Mouse (Mus musculus) CH12F3 (cell line): ENCODE measurements around the gene Pdzd7.
"Not testable (repeated sequence)": the region's sequence is repeated elsewhere in the genome, so short reads cannot be mapped to it uniquely, and the experiment has no call there.

Experiments used
- in situ Hi-C: fragments of 300-500 bp; cut with MboI; formaldehyde crosslinking; loops from 2 replicates; pipeline ENCODE4 v1.14.3; 2020; ENCODE audit warnings: low sequenced_read_pairs

Gene Pdzd7

GRCm38 (mm10) chr19:45058841-45059240 lies 13.3 kb upstream of the Pdzd7 start:
- in situ Hi-C loops, result no loop called here

GRCm38 (mm10) chr19:45058113-45058839 lies 12.8 kb upstream of the Pdzd7 start:
- in situ Hi-C loops, result no loop called here

GRCm38 (mm10) chr19:45057724-45058112 lies 12.2 kb upstream of the Pdzd7 start:
- in situ Hi-C loops, result no loop called here

- in situ Hi-C loops, result no loop called here
These were observed 11.6 kb upstream of the Pdzd7 start for GRCm38 (mm10) chr19:45056908-45057698.

DNA sequence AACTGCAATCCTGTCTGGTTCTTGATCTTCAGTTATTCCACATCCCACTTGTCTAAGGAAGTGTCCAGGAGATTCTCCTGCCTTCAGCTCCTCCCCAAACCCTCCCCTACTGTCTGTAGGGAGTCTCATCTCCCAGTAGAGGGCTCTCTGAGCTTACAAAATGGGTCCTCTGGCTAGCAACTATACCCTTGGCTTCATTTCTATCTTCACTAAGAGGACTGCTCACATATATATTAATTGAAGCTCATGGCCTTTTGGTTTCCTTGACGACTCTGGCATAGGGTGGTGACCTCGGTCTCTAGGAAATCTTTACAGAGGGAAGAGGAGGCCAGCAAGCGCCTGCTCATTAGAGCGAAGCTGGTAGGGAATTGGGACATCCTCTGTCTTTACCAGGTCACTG lies 10.8 kb upstream of the Pdzd7 start:
- in situ Hi-C loops, result no loop called here

GRCm38 (mm10) chr19:45054892-45055690 lies 9.6 kb upstream of the Pdzd7 start:
- in situ Hi-C loops, result no loop called here

DNA sequence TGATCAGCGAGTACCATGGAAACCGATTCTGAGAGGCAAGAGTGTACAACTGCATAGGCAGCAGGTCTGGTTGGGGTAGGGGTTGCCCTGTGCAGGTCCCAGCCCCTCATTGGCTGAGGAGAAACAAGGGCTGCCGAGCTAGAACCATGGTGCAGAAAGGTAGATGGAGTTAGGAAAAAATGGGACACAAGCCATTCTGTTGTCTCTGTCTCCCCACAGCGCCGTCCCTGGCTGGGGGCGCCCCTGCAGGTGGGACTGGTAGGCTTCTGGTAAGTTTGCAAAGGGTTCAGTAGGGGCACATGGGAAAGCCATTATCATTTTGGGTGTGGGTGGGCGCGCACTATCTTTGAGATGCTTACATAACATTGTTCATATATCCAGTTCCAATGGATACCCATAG lies 7.9 kb upstream of the Pdzd7 start:
- in situ Hi-C loops, result no loop called here

- in situ Hi-C loops, result no loop called here
These were observed 4.0 kb upstream of the Pdzd7 start for GRCm38 (mm10) chr19:45049523-45049922.

DNA sequence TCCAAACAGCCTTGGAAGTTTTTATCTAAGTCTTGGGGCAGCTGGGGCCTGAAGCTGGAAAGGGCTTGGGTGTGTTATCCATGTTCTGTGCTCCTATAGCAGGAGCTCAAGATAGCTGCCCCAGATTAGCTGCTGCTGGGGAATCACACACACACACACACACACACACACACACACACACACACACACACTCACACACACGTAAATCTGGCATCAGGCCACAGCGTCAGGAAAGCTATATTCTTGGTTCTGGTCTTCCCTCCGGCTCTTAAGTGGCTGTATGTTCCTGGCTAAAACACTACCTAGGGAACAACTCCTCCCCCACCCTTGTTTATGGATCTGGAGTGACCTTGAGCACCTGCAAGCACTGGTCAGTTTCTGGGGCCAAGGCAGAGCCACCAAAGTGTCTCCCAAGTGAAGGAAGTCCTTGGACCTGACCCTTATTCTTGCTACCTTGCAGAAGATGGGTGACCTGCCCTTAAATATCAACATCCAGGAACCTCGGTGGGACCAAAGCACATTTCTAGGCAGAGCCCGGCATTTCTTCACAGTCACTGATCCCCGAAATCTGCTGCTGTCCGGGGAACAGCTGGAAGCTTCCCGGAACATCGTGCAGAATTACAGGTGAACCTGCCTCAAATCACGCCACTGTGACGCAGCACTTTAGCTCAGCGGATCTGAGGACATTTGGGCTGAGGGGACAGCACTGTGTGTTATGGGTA lies 3.3 kb upstream of the Pdzd7 start:
- in situ Hi-C loops, result no loop called here

- in situ Hi-C loops, result no loop called here
These were observed 2.6 kb upstream of the Pdzd7 start for GRCm38 (mm10) chr19:45047935-45048643.

DNA sequence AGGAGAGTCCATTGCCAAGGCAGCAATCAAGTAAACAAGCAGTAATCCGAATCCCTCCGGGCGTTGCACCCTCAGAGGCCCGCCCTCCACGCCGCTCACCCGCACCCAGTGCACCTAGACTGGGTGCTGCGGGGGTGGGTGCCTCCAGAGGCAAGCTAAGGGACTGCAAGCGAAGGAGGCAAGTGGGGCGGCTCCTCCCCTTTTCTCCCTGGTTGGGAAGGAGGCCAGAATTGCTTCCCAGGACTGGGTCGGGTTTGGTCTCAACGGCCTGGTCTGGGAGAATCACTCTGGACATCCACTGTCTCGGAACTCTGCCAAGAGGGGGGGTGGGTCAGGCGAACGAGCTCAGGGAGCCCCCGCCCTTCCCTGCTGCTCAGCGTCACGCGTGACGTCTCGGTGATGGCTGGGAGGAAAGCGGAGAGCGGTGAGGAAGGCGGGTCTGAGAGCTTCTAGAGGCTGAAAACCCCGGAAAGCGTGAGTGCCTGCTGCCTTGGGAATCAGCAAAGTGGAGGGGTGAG lies 2.0 kb upstream of the Pdzd7 start, which contains the start of gene Sfxn3:
TSS of gene Sfxn3 (plus strand) at position 87 of the 518 bp plus-strand sequence.
- in situ Hi-C loops, result no loop called here

DNA sequence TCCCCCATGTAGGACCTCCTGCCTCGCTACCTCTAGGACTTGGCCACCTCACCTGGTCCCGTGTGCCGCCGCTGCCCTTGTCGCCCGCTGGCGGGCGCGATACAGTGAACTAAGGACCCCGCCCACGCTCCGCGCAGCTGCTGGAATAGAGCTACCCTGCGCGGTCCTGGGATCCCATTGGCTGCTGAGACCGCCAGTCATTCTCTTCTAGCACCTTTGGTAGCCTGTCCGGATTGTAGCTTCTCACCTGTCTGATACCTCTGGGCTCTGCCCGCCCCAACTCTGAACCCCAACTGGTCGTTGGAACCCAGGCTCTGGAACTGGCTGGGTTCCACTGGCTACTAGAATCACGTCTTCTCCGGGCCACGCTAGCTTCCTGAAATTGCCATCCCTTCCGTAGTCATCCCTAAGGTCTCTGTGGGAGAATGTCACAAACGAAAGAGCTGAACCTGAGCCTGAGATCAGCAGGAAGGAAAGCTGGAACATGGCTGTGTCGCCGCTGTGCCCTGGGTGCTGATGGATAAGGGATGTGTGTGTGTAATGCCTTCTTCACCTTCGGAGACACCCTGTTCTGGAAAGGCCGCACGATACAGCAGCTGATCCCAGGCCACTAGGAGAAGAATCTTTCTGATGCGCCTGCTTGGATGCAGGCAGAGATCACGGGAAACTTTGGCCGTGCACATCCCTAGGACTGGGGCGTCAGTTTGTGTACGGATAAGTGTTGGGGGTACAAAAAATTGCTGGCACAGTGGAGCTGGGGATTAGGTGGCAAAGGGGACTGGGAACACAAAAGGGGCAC lies 1.2 kb upstream of the Pdzd7 start:
- in situ Hi-C loops, result no loop called here

DNA sequence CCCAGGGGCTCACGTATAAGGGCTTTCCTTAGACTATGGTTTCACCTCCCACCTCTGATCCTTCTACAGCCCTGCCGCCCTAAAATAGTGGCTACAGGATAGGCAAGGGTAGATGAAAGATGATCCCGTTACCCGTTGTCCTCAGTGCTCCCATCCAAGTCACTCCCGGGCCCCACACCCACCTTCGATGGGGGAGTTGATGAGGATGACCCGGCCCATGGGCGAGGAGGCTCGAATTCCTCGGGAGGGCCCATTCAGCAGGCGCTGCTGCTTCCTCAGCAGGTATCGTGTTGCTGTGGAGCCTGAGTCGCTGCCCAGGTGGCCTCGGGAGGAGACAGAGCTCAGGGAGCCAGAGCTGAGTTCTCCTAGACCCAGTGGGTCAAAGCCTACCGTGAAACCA lies 281 bp downstream of the Pdzd7 start:
- in situ Hi-C loops, result no loop called here

DNA sequence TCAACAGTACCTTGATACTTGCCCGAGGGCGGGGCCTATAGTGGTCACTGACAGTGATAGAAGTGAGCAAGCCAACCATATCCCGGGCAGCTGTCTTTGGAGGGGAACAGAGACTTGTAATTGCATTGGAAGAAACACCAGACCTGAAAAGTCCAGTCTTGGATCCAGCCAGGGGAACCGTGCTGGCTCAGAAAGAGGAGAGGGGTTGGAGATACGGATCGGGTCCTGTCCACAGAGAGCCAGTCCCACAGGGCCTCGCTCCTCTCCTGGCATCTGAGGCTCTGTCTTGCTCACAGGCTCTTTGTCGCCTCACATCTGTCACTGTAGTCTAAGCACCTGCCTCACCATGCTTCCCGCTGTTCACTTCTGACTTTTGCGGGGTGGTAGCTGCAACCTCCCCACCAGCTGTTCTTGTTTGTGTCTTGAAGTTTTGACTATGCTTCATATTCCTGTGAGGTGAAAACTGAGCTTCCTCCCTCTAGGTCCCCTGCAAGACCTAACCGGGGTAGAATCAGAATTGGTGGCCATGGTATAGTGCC lies 1.1 kb downstream of the Pdzd7 start:
- in situ Hi-C loops, result no loop called here

DNA sequence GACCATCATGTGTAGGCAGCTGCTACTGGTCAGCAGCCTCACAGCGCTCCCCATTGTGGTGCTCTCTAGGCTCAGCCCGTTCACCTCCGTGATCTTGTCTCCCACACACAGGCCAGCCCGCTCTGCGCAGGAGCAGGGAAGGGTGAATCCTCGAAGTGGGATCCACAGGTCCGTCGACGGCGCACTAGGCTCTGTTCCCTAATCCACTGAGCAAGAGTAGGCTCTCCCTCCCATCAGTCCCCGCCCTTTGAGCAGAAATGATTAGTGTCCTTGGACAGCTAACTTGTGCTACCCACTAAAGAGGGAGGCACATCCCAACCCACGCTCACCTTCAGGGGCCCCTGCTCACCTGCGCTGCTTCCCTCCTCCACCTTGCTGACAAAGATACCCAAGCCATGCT lies 5.3 kb downstream of the Pdzd7 start:
- in situ Hi-C loops, result no loop called here

DNA sequence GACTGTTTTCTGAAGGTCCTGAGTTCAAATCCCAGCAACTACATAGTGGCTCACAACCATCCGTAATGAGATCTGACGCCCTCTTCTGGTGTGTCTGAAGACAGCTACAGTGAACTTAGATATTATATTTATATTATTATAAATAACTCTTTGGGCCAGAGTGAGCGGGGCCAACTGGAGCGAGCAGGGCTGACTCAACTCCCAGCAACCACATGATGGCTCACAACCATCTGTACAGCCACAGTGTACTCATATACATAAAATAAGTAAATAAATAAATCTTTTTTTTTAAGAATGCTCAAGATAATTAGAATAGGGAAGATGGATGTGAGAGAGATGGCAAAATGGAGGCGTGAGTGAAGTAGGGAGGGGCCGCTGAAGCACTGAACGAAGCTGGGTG lies 7.3 kb downstream of the Pdzd7 start:
- in situ Hi-C loops, result not testable (repeated sequence)

DNA sequence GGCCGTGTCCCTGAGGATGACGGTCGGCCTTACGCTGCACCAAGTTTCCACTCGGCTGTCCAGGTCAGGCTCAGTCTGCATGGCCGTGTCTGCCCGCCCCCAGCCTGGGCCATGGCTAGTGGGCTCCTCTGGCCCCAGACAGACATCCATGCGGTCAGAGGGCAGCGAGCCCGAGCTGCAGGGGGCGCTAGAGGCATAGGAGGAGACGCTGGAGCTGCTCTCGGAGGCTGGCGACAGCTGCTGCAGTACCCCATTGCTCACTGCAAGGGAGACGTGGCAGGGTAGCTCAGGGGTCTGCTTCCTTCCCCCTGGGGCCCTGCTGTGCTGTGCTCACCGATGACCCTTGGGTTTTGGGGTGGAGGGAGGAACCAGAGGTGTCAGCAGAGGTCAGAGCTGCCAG lies 8.7 kb downstream of the Pdzd7 start:
- in situ Hi-C loops, result no loop called here

GRCm38 (mm10) chr19:45032570-45033332 lies 12.8 kb downstream of the Pdzd7 start:
- in situ Hi-C loops, result no loop called here
